Mouse (Mus musculus) neural tube, embryonic 12.5 days (tissue): Measurements from ENCODE around the gene Tmem243. TPM values are rescaled to one million over a fixed set of nuclear protein-coding genes. Genes with fewer than 3 reads are reported as not detected.
"Not testable (repeated sequence)": the region's sequence is repeated elsewhere in the genome, so short reads cannot be mapped to it uniquely, and the experiment has no call there.

Source experiments
- ATAC-seq: fragments of 200-750 bp; cut with Nextera tagmentation; 2 replicates; pipeline ENCODE4 v1.8.0; 2017; ENCODE audit warnings: low read depth, mild to moderate bottlenecking, moderate TSS enrichment, moderate library complexity; ENCODE audit not compliant: low FRiP score
- H3K27ac ChIP-seq: fragments of 300-500 bp; sonication (generic); 2 replicates; pipeline ENCODE4 v1.5.1; 2016
- H3K27me3 ChIP-seq: fragments of 300-500 bp; sonication (generic); replicated peaks from 2 replicates; pipeline ENCODE4 v1.6.1; 2016; ENCODE audit warnings: mild to moderate bottlenecking
- H3K36me3 ChIP-seq: fragments of 300-500 bp; sonication (generic); 2 replicates; pipeline ENCODE4 v1.6.1; 2016; ENCODE audit warnings: mild to moderate bottlenecking
- H3K4me1 ChIP-seq: fragments of 300-500 bp; sonication (generic); 2 replicates; pipeline ENCODE4 v1.6.1; 2016
- H3K4me2 ChIP-seq: fragments of 300-500 bp; sonication (generic); replicated peaks from 2 replicates; pipeline ENCODE4 v1.6.1; 2016; ENCODE audit warnings: mild to moderate bottlenecking
- H3K4me3 ChIP-seq: fragments of 300-500 bp; sonication (generic); 2 replicates; pipeline ENCODE4 v1.5.1; 2016
- H3K9ac ChIP-seq: fragments of 300-500 bp; sonication (generic); 2 replicates; pipeline ENCODE4 v1.6.1; 2016; ENCODE audit warnings: mild to moderate bottlenecking
- H3K9me3 ChIP-seq: fragments of 300-500 bp; sonication (generic); 2 replicates; pipeline ENCODE4 v1.6.1; 2016; ENCODE audit warnings: mild to moderate bottlenecking
- WGBS: fragments of 180-500 bp; shearing (Covaris S2); methylation state at CpG from one replicate; pipeline ENCODE4 v1.1.7; 2016; 5-methylcytosine and 5-hydroxymethylcytosine counted together
- polyA plus RNA-seq: library from polyadenylated mRNA; unstranded; fragments of >200 nt; fragmentation: Nextera tagmentation; extraction: Ambion mirVana; gene quantifications from 2 replicates; pipeline ENCODE4 v1.2.1, GENCODE M21; 2016

The Tmem243 gene
- polyA plus RNA-seq, 1 experiment from 2014 or later, result 19.2 TPM

GRCm38 (mm10) chr5:9161456-9162041 is 61.1 kb downstream of the Tmem243 start, which contains the start of gene Dmtf1:
Gene Dmtf1 (minus strand): TSS chr5:9161776.
- Histone ChIP-seq H3K27me3 (no peaks in the 10 kb centered on the region), H3K4me3 (peak within 1 kb of the TSS; percentile 97), H3K4me1 (peaks cover 15% of the 10 kb centered on the region; the same call in 1 of the 2 replicates), H3K27ac (peak within 1 kb of the TSS; percentile 100), H3K4me2 (peak within 1 kb of the TSS; percentile 61), H3K9ac (peak within 1 kb of the TSS; percentile 96), H3K36me3 (no peaks in the 10 kb centered on the region), H3K9me3 (no peaks in the 10 kb centered on the region)
- WGBS, result 1% methylated on average over 64 of the region's 64 CpGs
- peak; percentile 96 for ATAC-seq

- ATAC-seq, result peak; percentile 39
- Histone ChIP-seq H3K9ac (peak overlapping the region; percentile 96), H3K4me3 (peak overlapping the region; percentile 97), H3K4me1 (peaks cover 15% of the 10 kb centered on the region; the same call in 1 of the 2 replicates), H3K27me3 (no peaks in the 10 kb centered on the region), H3K36me3 (no peaks in the 10 kb centered on the region), H3K9me3 (no peaks in the 10 kb centered on the region), H3K4me2 (peak overlapping the region; percentile 61), H3K27ac (0 out of 2 replicates have a peak overlapping the region, but pooled peaks have one; percentile 65)
- 17% methylated on average over 7 of the region's 7 CpGs for WGBS
Measured at GRCm38 (mm10) chr5:9162088-9162487, 61.6 kb downstream of the Tmem243 start.

GRCm38 (mm10) chr5:9163411-9163810 is 62.9 kb downstream of the Tmem243 start:
- no peak for ATAC-seq
- WGBS, result 95% methylated on average over 3 of the region's 3 CpGs
- Histone ChIP-seq H3K36me3 (no peaks in the 10 kb centered on the region), H3K4me3 (no peak overlapping the region), H3K9ac (no peak overlapping the region), H3K27ac (no peak overlapping the region), H3K4me2 (no peak overlapping the region), H3K4me1 (peaks cover 12% of the 10 kb centered on the region; the same call in 1 of the 2 replicates), H3K27me3 (no peaks in the 10 kb centered on the region), H3K9me3 (no peaks in the 10 kb centered on the region)

GRCm38 (mm10) chr5:9165151-9165550 is 64.7 kb downstream of the Tmem243 start:
- ATAC-seq, H3K9me3 ChIP-seq, H3K27me3 ChIP-seq, H3K4me1 ChIP-seq, H3K4me2 ChIP-seq, H3K4me3 ChIP-seq, H3K27ac ChIP-seq, H3K9ac ChIP-seq, H3K36me3 ChIP-seq: not testable (repeated sequence)
- WGBS, result 87% methylated on average over 10 of the region's 10 CpGs

GRCm38 (mm10) chr5:9166366-9166765 is 65.9 kb downstream of the Tmem243 start:
- Histone ChIP-seq H3K4me2 (no peak overlapping the region), H3K4me1 (peaks cover 5% of the 10 kb centered on the region; the same call in 1 of the 2 replicates), H3K4me3 (no peak overlapping the region), H3K27me3 (no peaks in the 10 kb centered on the region), H3K9ac (no peak overlapping the region), H3K36me3 (no peaks in the 10 kb centered on the region), H3K9me3 (no peaks in the 10 kb centered on the region), H3K27ac (no peak overlapping the region)
- no peak for ATAC-seq
- WGBS, result 86% methylated on average over 8 of the region's 8 CpGs

GRCm38 (mm10) chr5:9169328-9170005 is 69.0 kb downstream of the Tmem243 start:
- H3K9me3 ChIP-seq, H3K27me3 ChIP-seq, H3K27ac ChIP-seq, H3K4me3 ChIP-seq, H3K4me1 ChIP-seq, H3K36me3 ChIP-seq, H3K9ac ChIP-seq, H3K4me2 ChIP-seq, ATAC-seq: not testable (repeated sequence)
- 80% methylated on average over 5 of the region's 5 CpGs for WGBS

GRCm38 (mm10) chr5:9173295-9173694 is 72.8 kb downstream of the Tmem243 start:
- no peak for ATAC-seq
- H3K36me3 ChIP-seq, result no peaks in the 10 kb centered on the region
- H3K9ac ChIP-seq, result no peak overlapping the region
- H3K4me2 ChIP-seq, result no peak overlapping the region
- H3K4me1 ChIP-seq, result no peaks in the 10 kb centered on the region
- WGBS, result 87% methylated on average over 2 of the region's 2 CpGs
- no peak overlapping the region for H3K4me3 ChIP-seq
- no peak overlapping the region for H3K27ac ChIP-seq
- no peaks in the 10 kb centered on the region for H3K9me3 ChIP-seq
- H3K27me3 ChIP-seq, result no peaks in the 10 kb centered on the region

- no peak overlapping the region for H3K4me3 ChIP-seq
- no peak overlapping the region for H3K4me2 ChIP-seq
- H3K36me3 ChIP-seq, result no peaks in the 10 kb centered on the region
- no peak overlapping the region for H3K27ac ChIP-seq
- ATAC-seq, result no peak
- no peak overlapping the region for H3K9ac ChIP-seq
- no peaks in the 10 kb centered on the region for H3K4me1 ChIP-seq
- no peaks in the 10 kb centered on the region for H3K27me3 ChIP-seq
- WGBS, result 72% methylated on average over 1 of the region's 1 CpGs
- H3K9me3 ChIP-seq, result no peaks in the 10 kb centered on the region
Measured at GRCm38 (mm10) chr5:9186467-9186866, 86.0 kb downstream of the Tmem243 start.

Other genes with a start within 250 kb of the Tmem243 start
- 0.98 and 1.0 TPM in 2 replicates for gene Abcb4, start 207.0 kb upstream of the Tmem243 start, polyA plus RNA-seq
- gene Crot, start 103.3 kb upstream of the Tmem243 start, polyA plus RNA-seq, result 28.1 and 33.1 TPM in 2 replicates
- gene Dmtf1, start 61.1 kb downstream of the Tmem243 start, polyA plus RNA-seq, result 71.9 and 73.6 TPM in 2 replicates
- gene 9330182L06Rik, start 165.4 kb downstream of the Tmem243 start, polyA plus RNA-seq, result 14.2 and 15.4 TPM in 2 replicates